Mouse (Mus musculus) olfactory bulb, adult 2 months (tissue): ENCODE results near the gene Zfp593. TPM values are rescaled to one million over a fixed set of nuclear protein-coding genes. Genes with fewer than 3 reads are reported as not detected.

Experiments
- H3K27ac ChIP-seq: fragments of 200-500 bp; 2 replicates; pipeline ENCODE4 v1.5.1; 2012; ENCODE audit warnings: low read depth, low read length; ENCODE audit not compliant: insufficient read depth
- H3K4me1 ChIP-seq: fragments of 200-500 bp; 2 replicates; pipeline ENCODE4 v1.6.1; 2012; ENCODE audit warnings: low read length; ENCODE audit not compliant: control insufficient read depth, insufficient read depth
- H3K4me3 ChIP-seq: fragments of 200-500 bp; 2 replicates; pipeline ENCODE4 v1.5.1; 2012; ENCODE audit warnings: mild to moderate bottlenecking, low read depth, low read length, moderate library complexity; ENCODE audit not compliant: insufficient read depth
- CTCF ChIP-seq: fragments of 200-500 bp; IDR thresholded peaks from 2 replicates; pipeline ENCODE4 v1.5.1; 2012; ENCODE audit warnings: low read depth, mild to moderate bottlenecking, low read length, moderate library complexity; ENCODE audit not compliant: insufficient read depth
- POLR2A ChIP-seq: fragments of 200-500 bp; IDR thresholded peaks from 2 replicates; pipeline ENCODE4 v1.6.1; 2012; ENCODE audit warnings: mild to moderate bottlenecking, low read depth, low read length, moderate library complexity; ENCODE audit not compliant: insufficient read depth
- WGBS: fragments of 180-500 bp; shearing (Covaris S2); methylation state at CpG from one replicate; pipeline ENCODE4 v1.1.7; 2018; 5-methylcytosine and 5-hydroxymethylcytosine counted together
- polyA plus RNA-seq: library from polyadenylated mRNA; stranded (reverse); fragments of >200 nt; gene quantifications from 2 replicates; pipeline ENCODE4 v1.2.4, GENCODE M21; 2012; ENCODE audit warnings: low replicate concordance; ENCODE audit not compliant: missing spikeins, insufficient read depth, insufficient read length

Zfp593 gene
- polyA plus RNA-seq, 1 experiment = not detected

DNA sequence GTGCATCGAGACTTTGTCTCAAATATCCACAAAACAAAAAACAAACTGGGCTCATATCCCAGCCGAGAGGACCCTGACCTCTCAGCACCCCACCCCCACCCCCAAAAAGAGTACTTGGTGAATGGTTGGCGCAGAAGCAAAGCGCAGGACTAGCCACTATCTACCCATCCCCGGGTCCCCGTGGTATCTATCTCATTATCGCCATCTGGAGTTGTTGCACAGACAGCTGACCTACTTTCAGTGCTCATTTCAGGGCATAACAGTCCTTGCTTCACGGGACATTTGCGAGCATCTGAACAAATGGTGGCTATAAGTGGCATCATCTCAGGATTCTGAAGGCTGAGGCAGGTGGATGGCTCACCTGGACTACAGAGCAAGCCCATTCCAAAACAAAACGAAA lies 6.7 kb downstream of the Zfp593 start:
- Histone ChIP-seq H3K4me1 (peaks cover 13% of the 10 kb centered on the region; the same call in 1 of the 2 replicates), H3K4me3 (no peak overlapping the region), H3K27ac (no peak overlapping the region)
- 10% methylated on average over 10 of the region's 10 CpGs for WGBS
- no peak for TF ChIP-seq CTCF
- no peak for TF ChIP-seq POLR2A

DNA sequence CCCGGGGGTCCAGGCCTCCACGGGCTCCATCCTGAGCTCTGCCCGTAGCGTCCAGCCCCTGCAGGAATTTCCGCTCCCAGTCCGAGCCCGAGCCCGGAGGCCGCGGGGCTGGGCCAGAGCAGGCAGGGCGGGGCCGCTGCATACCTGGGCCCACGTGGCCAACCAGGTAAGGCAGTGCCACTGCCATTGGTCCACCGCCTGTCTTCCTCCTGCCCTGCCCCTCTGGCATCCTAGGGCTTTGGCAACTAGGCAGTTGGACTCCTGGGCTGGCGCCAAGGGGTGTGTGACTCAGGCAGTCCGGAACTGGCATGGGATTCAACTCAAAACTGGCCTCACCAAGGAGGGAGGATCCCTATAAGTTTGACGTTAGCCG lies 7.1 kb downstream of the Zfp593 start, which contains the start of gene Cnksr1:
Cnksr1 (minus strand) TSS at position 121 of the 373 bp plus-strand sequence.
- Histone ChIP-seq H3K27ac (no peak within 1 kb of the TSS), H3K4me3 (no peak within 1 kb of the TSS), H3K4me1 (peaks cover 9% of the 10 kb centered on the region; the same call in 1 of the 2 replicates)
- 4% methylated on average over 18 of the region's 18 CpGs for WGBS
- TF ChIP-seq CTCF (no peak), POLR2A (no peak)

DNA sequence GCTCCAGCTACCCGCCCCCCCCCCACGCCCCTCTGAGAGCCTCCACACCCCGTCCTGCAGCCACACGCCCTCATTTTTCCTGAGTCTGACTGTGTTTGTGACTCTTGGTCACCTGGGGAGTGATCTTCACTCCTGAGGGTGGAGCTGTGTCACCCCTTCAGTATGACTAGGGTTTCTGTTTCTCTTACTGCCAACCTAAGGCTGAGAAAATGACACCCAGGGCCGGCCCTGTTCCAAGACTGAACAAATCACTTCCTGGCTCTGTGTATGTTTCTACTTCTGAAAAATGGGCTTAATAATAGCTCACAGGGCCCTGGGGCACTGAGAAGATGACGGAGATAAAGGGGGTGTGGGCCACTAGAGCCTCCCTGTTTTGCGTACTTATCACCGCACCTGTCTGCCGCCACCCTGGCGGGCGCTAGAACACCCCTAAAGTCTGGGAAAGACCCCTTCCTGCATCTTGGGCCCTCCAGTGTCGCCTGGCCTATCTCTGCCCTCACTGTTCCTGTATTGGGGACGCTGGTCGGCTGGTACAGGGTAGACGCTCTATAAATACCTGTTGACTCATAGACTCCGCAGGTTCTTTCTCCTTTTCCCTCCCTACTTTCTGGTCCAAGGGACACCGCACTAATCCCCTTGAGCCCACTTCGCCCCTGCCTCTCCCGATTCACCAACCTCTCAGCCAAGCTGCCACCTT lies 7.7 kb downstream of the Zfp593 start:
- whole genome bisulfite sequencing = 49% methylated on average over 19 of the region's 19 CpGs
- Histone ChIP-seq H3K27ac (no peak overlapping the region), H3K4me1 (peaks cover 9% of the 10 kb centered on the region; the same call in 1 of the 2 replicates), H3K4me3 (no peak overlapping the region)
- TF ChIP-seq CTCF (no peak), POLR2A (no peak)

DNA sequence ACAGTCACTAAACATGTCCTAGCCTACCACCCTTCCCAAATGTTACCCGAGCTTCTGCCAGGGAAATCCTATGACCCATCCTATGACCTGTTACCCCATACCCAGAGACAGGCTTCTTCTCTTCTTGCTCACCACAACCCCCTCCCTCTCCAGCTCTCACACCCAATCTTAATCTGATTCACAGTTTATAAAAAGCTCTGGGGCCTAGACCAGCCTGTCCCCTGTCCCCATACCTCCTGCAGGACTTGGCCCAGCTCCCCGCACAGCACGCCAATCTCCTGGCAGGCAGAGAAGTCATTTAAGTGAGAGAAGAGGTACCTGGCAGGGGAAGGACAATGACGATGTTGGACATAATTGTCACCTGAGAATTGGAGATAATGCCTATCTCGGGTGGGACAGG lies 10.5 kb downstream of the Zfp593 start:
- H3K27ac ChIP-seq = no peak overlapping the region
- TF ChIP-seq POLR2A (no peak), CTCF (no peak)
- H3K4me1 ChIP-seq = peaks cover 9% of the 10 kb centered on the region; the same call in 1 of the 2 replicates
- WGBS = 88% methylated on average over 5 of the region's 5 CpGs
- no peak overlapping the region for H3K4me3 ChIP-seq

DNA sequence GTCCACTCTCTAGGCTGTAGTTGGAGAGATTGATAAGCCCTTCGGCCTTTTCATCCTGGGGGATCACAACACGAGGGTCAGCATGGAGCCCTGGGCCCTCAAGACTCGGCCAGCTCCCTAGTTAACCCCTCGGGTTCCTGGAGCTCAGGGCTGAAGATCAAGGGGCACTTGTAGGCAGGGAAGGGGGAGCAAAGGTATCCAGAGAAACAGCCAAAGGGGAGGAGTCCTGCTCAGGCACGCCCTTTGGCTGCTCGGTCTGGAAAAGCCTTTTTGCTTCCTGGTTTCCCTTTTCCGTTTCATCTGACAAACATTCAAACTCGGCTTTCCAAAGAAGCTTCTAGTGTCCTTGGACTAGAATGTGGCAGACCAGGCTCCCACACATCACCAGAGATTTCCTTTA lies 15.0 kb downstream of the Zfp593 start:
- 59% methylated on average over 8 of the region's 8 CpGs for WGBS
- TF ChIP-seq CTCF (no peak), POLR2A (no peak)
- H3K27ac ChIP-seq = no peak overlapping the region
- no peak overlapping the region for H3K4me3 ChIP-seq
- H3K4me1 ChIP-seq = no peaks in the 10 kb centered on the region

DNA sequence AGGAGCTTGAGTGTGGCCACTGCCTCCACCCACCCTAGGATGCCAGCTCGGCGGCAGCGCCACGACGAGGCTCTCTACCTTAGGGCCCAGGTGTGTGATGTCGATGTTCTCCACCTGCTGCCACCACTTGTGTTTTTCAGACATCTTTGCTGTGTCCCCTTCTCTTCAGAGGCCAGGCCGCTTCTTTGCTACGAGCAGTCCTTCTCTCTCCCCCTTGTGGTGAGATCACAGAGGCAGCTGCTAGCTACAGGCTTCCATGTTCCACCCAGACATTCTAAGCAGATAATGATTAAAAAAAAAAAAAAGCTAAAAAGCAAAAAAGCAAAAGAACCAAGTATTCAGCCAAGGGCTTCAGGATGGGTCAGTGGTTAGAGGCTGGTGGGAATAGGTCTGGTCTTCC lies 18.2 kb downstream of the Zfp593 start, which contains the start of gene Catsper4:
Catsper4 (minus strand) TSS at position 190 of the 400 bp plus-strand sequence.
- H3K27ac ChIP-seq = no peak within 1 kb of the TSS
- H3K4me1 ChIP-seq = no peaks in the 10 kb centered on the region
- no peak within 1 kb of the TSS for H3K4me3 ChIP-seq
- TF ChIP-seq CTCF (no peak), POLR2A (no peak)
- WGBS = 79% methylated on average over 8 of the region's 8 CpGs

DNA sequence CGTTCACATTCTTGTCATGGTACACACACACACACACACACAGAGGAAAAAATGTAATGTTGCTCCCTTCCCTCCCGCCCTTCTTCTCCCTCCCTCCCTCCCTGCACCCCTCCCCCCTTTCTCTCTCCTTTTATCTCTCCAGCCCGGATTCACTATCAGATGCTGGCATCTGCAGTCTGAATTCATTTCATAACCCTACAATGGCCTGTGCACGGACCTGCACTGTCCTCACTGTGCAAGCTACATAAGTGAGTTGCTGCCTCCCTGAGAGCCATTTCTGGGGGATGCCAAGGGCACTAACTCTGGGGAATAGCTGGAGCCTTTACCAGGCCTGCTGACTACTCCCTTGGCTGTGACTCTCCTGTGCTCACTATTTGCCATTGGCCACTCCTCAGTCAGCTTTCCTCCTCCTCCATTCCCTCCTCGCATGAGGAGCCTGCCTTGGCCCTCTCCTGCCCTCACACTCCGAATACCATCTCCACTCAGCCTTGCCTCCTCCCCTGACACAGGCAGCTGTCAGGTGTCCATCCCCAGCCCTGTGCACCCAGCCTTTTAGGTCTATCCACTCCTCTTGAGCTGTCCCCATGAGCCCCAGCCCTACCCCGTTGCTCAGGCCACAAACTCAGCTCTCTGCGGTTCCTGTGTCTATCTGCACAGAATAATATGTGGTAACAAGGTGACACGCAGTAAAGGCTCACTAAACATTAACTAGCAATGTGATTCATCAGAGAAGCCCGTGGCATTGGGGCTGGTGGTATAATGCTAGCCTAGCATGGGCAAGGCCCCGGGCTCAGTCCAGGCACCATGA lies 22.4 kb downstream of the Zfp593 start:
- WGBS = 77% methylated on average over 11 of the region's 11 CpGs
- Histone ChIP-seq H3K27ac (no peak overlapping the region), H3K4me3 (no peak overlapping the region), H3K4me1 (no peaks in the 10 kb centered on the region)
- TF ChIP-seq CTCF (no peak), POLR2A (no peak)

DNA sequence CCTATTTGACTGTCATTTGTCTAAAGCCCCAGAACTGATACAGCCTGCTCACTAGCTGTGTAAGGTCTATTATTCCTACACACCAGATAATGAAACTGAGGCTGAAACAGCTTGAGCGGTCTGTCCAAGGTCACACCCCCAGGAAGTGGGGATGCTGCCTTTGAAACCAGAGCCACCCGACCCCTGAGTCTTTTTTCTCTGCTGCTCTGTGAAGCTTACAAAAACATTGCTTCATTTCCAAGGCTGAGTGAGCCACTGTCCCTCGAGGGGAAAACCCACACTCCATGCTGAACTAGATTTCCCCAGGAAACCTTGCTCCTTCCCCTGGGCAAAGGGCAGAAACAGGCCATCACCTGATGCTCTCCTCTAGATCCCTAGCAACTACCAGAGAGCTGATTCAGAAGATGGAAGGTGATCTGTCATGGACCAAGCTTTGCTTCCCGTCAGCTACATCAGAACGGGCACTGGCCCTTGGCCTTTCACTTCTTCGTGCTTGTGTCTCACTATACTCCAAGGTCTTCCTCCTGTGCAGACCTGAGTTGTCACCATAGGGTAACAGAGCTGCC lies 38.8 kb downstream of the Zfp593 start:
- no peak for TF ChIP-seq CTCF
- no peak for TF ChIP-seq POLR2A
- WGBS = 69% methylated on average over 6 of the region's 6 CpGs
- no peak overlapping the region for H3K4me3 ChIP-seq
- no peaks in the 10 kb centered on the region for H3K4me1 ChIP-seq
- no peak overlapping the region for H3K27ac ChIP-seq
